Mouse (Mus musculus): ENCODE measurements around the gene Znhit2.
"Not testable (repeated sequence)": the region's sequence is repeated elsewhere in the genome, so short reads cannot be mapped to it uniquely, and the experiment has no call there.

Znhit2 gene

DNA sequence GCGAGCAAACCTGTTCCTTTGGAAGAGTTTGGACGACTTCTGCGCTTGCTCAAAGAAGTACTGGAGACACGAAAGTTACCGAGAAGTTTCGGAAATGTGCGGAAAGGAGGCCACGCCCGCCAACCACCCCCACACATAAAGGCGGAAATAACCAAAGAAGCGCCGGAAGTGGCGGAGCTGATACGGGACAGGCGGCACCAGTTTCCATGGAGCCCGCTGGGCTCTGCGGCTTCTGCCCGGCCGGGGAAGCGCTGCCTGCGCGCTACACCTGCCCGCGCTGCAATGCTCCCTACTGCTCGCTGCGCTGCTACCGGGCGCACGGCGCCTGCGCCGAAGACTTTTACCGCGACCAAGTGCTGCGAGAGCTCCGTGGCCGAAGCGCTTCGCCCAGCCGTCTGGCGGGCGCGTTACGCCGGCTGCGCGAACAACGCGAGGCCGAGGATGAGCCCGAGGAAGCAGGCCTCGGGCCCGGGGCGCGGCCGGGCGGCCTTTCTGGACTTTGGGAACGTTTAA lies at the start of gene Znhit2:
TSS of gene Znhit2 (plus strand) at position 172 of the 513 bp plus-strand sequence.
- DNase-seq (ENCODE audit: low spot score) = peak; percentile 84

DNA sequence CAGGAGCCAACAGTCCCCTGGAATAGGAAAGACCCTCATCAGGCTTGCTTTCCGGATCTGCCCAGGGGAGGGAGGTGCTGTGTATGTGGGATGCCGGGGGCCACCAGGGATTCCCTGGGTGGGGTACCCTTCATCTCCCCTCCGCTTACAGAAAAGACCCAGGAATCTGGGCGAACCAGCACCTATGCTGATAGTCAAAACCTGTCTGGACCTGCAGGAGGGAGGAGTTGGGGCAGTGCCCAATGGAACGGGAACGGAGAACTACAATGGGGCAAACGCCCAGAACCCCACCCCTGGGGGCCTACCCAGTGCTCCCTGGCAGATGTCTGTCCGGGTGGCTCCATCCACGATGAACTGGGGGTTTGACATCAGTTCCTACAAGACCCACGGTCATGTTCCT lies 47.3 kb upstream of the Znhit2 start:
- DNase-seq (ENCODE audit: low spot score) = peak; percentile 64

DNA sequence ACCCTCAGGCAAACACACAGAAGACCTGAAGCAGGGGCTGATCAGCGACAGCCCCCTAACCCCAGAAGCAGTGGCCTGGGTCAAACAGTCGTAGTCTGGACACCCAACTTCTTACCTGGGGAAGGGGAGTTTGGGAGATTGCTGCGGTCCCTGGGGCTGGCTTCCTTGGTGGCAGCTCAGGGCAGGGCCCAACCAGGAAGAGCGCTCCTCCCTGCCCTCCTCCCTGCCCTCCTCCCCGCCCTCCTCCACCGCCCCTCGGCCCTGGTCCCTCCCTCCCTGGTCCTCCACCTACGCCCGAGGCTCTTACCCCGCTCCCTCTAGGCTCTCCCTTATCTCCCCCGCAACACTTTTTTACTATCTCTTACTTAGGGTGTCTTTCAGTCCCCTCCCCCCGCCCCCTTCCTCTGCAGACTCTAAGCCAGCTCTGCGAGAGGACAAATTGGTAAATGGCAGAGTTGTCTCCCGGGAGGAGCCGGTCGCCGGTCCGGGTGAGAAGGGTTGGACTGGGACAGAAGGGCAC lies 45.9 kb upstream of the Znhit2 start:
- peak; percentile 45 for DNase-seq (ENCODE audit: low spot score)

DNA sequence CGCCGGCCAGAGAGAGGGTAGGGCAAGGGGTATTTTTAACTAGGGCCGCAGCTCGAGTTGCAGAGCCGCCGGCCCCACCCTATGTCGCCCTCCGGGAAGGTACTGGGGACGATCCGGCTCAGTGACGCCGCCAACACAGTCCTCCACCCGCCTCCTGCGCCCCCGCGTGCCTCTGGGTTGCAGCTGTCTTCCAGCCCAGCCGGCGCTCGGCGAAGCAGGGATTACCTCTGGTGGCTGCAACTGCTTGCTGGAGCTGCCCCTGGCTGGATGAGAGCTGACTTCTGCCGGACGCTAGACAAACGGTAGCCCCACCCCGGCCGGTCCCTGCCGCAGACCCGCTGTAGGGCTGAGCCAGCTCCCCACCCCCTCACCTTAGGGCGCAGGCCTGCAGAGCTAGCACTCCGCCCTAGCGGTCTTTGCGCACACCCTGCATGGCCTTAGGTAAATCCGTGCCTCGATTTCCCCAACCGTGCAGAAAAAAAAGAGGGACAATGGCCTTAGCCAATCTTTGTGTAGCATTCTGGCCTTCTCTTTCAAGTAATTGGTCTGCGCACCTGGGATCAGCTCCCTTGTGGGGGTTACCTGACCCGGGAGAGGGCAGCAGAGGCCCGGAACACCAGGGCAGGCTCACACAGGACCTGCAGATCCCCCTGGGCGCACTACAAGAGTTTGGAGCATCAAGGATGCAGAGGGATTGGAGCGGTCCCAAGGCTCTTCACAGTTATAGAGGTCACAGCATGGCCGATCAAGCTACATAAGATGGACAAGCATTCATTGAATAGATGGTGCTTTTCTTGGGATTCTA lies 45.3 kb upstream of the Znhit2 start, which contains the start of gene Capn1:
TSS of gene Capn1 (minus strand) at position 387 of the 805 bp plus-strand sequence.
- peak; percentile 61 for DNase-seq (ENCODE audit: low spot score)

DNA sequence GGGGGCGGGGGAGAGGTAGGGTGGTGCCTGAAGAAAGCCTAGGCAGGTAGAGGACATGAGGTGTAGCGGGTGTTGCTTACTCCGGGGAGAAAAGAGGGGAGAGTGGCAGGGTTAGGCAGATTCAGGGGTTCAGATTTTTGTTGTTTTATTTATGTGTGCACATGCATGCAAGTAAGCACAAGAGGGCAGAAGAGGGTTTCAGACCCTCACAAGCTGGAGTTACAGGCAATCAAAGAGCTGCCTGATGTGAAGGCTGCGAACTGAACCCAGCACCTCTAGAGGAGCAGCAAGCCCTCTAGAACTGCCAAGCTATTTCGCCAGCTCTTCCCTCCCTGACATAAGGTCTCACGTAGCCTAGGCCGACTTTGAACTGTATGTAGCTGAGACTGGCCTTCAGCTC lies 44.5 kb upstream of the Znhit2 start:
- DNase-seq (ENCODE audit: low spot score) = no peak

DNA sequence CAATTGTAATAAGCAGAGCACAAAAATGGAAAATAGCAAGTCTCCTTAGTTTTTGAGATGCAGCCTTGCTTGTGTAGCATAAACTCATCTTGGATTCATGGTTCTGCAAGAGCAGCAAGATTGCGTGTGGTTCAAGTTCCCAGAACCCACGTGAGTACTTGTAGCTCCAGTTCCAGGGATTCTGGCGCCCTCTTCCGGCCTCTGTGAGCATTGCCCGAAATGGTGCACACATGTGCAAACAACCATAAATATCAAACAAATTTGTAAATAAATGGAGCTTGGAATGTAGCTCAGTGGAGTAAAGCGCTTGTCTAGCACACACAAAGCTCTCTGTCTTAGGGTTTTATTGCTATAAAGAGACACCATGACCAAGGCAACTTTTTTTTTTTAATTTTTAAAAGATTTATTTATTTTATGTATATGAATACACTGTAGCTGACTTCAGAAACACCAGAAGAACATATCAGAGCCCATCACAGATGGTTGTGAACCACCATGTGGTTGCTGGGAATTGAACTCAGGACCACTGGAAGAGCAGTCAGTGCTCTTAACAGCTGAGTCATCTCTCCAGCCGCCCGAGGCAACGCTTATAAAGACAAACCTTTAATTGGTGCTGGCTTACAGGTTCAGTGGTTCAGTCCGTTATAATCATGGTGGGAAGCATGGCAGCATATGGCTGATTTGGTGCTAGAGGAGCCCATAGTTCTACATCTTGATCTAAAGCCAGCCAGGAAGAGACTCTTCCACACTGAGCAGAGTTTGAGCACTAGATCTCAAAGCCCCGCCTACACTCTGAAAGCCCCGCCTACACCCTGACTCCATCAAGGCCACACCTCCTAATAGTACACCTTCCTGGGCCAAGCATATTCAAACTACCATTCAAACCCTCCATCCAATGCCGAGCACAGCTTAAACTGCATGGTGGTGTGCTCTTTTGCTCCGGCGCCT lies 42.6 kb upstream of the Znhit2 start:
- peak; percentile 84 for DNase-seq (ENCODE audit: low spot score)

DNA sequence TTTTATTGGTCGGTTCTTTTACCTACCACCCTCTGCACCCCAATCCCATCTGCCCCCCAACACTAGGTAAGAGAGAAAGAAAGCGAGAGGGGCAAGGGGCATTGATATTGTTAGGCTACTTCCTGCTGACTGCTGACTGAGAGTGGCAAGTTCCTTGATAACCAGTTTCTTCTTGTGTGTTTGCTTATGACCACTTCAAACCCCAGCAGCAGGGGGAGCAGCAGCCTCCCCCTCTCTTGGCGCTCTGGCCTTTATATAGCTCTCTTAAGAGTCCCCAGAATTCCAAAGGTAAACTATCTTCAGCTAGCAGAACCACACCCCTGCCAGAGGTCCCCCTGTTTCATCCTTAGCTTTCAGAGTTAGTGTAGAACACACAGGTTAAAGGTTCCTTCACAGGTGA lies 40.7 kb upstream of the Znhit2 start:
- no peak for DNase-seq (ENCODE audit: low spot score)

DNA sequence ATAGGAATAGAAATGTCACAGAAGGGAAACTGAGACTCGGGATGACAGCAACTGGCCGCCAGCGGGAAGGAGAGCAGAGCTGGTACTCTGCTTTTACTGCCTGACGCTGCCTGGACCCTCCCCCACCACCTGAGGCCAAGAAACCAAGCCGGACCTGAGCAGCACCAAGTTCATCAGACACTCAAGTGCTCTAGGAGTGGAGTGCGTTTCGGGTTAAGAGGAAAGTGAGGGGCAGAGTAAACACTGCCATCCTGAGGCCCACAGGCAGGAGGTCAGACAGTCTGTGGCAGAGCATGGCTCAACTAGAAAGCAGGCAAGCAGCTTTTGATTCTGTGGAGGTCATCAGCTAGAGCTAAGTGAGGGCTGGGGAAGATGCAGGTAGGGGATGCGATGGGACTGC lies 37.9 kb upstream of the Znhit2 start:
- DNase-seq (ENCODE audit: low spot score) = no peak

DNA sequence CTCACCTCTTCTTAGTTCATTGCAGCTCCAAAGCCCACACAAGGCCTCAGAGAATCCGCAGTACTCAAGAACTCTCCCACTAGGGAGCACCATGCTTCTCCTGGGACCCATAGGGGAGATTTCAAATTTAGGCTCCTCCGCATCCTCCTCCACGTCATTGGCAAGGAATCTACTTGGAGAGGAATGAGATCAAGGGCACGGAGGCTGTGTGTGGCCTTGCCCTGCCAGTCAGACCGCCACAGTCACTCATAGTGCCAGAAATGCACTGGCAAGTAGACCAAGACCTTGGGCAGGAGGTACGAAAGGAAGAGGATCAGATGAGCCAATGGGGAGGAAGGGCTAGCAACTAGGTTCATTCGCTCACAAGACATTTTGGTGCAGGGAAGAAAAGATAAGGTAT lies 37.1 kb upstream of the Znhit2 start:
- no peak for DNase-seq (ENCODE audit: low spot score)

DNA sequence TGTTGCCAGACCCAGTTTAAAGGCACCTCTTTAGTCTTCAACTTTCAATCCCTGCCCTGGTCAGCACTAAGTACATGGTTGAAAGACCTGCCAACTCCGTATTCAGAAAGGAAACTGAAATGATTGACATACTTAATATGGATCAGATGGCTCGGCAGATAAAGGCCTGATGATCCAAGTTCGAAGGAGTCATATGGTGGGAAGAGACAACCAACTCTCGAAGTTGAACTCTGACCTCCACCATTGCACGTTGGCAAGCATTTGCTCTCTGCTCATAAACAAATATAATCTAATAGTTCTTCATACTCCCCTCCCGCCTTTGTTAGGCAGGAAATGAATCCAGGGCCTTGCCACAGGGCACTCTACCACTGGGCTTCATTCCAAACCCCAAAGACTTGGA lies 32.0 kb upstream of the Znhit2 start:
- DNase-seq (ENCODE audit: low spot score) = no peak

DNA sequence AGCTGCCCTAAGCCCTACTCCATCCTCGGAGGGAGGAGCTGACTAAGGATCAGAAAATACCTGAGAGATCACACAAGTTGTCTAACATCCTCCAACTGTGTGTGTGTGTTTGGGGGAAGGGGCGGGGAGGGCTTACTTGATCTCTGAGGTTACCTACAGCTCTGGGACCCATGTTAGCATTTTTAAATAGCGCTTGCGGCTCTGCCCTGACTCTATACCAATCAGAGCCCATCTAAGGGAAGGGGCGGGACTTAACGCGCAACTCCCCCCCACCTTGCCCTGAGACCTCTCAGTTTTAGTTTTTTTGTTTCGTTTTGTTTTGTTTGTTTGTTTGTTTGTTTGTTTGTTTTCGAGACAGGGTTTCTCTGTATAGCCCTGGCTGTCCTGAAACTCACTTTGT lies 31.6 kb upstream of the Znhit2 start:
- DNase-seq (ENCODE audit: low spot score) = no peak

DNA sequence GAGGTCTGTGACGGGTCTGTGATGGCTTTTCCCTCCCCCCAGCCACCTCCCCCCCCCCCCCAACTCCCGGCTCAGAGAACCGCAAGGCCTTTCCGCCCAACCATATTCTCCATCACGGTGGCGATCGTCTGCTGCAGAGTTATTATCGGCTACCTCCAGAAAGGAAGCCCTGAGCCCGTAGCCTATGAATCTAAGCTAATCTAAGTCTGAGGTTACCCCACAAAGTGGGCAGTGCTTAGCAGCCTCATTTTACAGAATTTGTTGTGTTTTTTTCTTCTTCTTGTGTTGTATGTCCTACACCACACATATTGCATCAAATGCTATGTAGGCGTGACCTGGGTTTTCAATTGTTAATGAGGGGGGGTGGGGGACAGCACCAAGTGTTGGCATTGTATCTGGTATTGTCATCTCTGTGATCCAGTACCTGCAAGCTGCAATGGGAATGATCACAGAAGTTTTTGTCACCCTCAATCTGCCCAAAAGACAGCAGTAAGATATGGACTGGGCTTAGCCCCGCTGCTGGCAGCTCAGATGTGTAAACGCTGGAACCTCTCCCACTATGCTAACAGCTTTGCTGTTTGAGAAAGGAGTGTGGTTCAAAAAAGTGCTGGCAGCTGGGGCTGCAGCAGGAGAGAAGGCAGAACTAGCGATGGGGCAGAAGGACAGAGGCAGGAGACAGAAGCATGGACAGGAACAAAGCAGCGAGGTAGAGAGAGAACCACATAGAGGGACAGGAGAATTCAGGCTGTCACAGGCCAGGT lies 30.3 kb upstream of the Znhit2 start:
- DNase-seq (ENCODE audit: low spot score) = no peak

DNA sequence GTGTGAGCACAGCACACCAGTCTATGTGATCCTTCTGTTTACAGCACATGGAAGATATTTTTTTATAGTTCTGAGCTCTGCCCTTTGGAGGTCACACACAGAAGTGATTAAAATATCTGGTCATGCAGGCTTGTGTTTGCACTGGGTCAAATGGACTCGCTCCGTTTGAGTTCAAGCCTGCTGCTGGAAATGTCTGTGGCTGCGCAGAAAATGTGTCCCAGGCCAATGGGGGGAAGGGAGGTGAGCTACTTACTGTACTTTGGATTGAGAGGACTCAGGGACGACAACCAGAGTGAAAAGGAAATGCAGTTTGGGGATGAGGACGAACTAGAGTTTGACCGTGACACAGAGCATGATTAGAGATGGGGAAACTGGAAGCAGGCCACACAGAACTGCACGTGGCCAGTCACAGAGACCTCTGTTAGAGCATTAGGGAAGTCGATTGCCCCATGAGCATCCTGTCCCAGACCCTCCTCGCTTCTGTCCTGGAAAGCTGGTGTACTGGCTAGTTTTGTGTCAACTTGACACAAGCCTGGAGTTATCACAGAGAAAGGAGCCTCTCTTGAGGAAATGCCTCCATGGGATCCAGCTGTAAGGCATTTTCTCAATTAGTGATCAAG lies 24.9 kb upstream of the Znhit2 start:
- DNase-seq (ENCODE audit: low spot score) = no peak

DNA sequence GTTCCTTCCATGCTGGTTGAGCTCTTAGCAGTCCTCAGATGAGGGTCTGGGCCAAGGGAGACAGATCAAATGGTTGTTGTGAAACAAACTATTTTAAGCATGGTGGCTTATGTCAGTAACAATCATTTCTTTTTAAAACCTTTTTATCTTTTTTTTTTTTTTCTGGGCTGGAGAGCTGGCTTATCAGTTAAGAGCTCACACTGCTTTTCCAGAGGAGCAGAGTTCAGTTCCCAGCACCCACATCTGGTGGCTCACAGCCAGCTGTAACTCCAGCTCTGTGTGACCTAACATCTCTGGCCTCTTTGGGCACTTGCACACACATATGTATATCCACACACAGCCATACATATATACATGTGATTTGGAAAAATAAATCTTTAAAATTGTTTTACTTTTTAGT lies 23.3 kb upstream of the Znhit2 start:
- DNase-seq (ENCODE audit: low spot score) = no peak

DNA sequence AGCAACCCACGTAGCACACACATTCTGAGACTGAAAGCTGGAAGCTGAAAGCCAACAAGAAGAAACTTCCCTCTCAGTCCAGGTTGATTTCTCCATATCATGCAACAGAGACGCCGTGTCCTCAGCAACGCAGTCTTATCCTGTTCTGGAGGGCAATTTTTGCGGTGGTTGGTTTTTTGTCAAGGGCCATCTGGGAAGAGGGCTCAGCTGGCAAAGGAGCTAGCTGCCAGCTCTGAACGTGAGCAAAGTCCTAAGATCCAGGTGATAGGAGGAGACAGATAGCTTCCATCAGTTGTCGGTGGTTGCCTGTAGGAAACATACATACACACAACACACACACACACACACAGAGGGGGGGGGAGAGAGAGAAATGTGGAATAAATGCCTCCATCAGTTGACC lies 22.7 kb upstream of the Znhit2 start:
- DNase-seq (ENCODE audit: low spot score) = no peak

DNA sequence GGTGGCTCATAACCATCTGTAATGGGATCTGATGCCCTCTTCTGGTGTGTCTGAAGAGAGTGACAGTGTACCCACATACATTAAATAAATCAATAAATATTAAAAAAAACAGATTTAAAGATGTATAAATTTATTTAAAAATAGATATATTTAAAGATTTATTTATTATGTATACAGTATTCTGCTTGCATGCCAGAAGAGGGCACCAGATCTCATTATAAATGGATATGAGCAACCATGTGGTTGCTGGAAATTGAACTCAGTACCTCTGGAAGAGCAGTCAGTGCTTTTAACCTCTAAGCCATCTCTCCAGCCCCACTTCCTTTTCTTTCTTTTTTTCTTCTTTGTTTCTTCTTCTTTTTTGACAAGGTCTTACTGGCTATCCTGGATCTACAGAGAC lies 21.0 kb upstream of the Znhit2 start:
- DNase-seq (ENCODE audit: low spot score) = no peak

DNA sequence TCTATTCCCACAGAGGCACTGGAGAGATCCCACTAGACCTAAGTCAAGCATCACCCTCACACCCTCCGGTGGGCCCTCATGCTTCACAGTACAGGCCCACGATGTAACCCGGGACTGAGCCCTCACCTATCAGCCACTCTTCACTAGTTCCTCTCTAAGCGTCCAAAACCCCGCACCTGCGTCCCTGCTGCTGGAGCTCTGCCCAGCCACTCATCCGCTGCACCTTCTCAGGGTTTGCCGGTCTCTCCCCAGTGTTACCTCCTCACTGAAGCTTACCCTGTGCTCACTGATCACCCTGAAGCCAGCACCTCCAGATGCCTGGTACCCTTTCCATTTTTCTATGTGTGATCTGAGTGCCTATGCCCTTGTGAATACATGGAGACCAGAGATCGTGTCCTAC lies 18.7 kb upstream of the Znhit2 start:
- DNase-seq (ENCODE audit: low spot score) = no peak

DNA sequence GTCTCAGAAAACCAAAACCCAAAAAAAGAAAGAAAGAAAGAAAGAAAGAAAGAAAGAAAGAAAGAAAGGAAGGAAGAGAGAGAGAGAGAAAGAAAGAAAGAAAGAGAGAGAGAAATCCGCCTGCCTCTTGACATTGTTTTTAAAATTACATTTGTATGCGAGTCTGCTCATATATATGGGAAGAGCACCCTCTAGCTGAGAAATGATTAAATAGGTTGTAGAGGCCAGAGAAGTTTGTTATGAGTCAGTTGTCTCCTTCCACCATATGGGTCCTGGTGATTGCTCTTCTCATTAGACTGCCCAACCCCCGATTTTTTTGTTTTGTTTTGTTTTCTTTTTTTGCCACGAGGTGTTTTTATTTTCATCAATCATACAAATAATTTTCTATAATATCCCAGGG lies 16.9 kb upstream of the Znhit2 start:
- DNase-seq (ENCODE audit: low spot score) = not testable (repeated sequence)

DNA sequence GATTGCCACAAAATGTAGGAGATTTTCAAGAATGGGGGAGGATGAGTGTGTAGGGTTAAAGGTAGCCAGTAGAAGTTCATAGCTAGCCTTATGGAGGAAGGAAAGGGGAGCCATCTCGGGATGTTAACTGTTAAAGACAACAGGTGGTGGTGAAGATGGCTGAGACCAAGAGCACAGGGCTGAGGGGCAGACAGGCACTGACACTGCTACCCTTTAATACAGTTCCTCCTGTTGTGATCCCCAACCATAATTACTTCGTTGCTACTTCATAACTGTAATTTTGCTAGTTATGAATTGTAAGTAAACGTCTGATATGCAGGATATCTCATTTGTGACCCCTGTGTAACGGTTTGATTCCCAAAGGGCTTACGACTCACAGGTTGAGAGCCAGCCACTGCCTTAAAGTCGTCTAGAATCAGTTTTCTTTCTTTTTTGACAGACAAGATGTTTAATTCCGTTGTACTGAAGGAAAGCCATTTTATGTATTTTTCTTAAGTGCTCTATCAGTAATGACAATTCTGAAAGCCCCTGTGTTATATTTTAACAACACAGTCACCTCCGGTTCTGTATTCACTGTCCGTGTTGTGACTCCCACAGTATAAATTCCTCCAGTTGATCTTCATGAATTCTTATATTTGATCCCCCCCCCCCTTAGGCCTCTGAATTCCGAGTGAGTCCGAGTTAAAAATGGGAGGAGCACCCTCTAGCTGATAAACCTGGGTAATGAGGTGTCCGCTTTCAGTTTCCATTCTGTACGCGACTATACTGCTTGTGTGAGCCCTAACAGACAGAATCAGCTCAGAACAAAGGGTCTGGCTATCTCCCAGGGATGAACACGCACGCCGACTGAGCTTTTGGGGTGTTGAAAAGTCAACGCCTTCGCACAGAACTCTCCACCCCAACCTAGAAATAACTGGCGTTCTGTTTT lies 15.4 kb upstream of the Znhit2 start:
- DNase-seq (ENCODE audit: low spot score) = no peak
